Mouse (Mus musculus) MEL (cell line): ENCODE results near the gene Olfr1413. TPM values are rescaled to one million over a fixed set of nuclear protein-coding genes. Genes with fewer than 3 reads are reported as not detected.

Experiments used
- DNase-seq: peaks from one replicate; pipeline ENCODE4 v3.0.0; 2011; ENCODE audit warnings: low read depth, low spot score
- H3K27ac ChIP-seq: 2 replicates; pipeline ENCODE4 v1.5.1; 2012; ENCODE audit warnings: low read depth, mild to moderate bottlenecking, control low read depth, low read length, moderate library complexity; ENCODE audit not compliant: control insufficient read depth
- H3K27me3 ChIP-seq, 2 experiments: fragments of 150-350 bp in 1 of 2; sonication (generic) in 1 of 2; 2 replicates each; pipeline ENCODE4 v1.6.1; 2012; ENCODE audit warnings: low read length in 2 of 2, mild to moderate bottlenecking in 2 of 2, improper control_type of control experiment in 1 of 2, moderate library complexity in 1 of 2; ENCODE audit not compliant: insufficient read depth in 2 of 2, control insufficient read depth in 1 of 2
- H3K36me3 ChIP-seq, 2 experiments: 2 replicates each; pipeline ENCODE4 v1.6.1; 2012 to 2014; ENCODE audit warnings: low read length in 2 of 2, improper control_type of control experiment in 1 of 2, inconsistent platforms in 1 of 2, mild to moderate bottlenecking in 1 of 2; ENCODE audit not compliant: insufficient read depth in 2 of 2, control insufficient read depth in 1 of 2
- H3K4me1 ChIP-seq, 2 experiments: fragments of 150-350 bp in 1 of 2; sonication (generic) in 1 of 2; 2 replicates each; pipeline ENCODE4 v1.6.1; 2012; ENCODE audit warnings: low read length in 2 of 2, improper control_type of control experiment in 1 of 2, mild to moderate bottlenecking in 1 of 2; ENCODE audit not compliant: insufficient read depth in 2 of 2, control insufficient read depth in 1 of 2
- H3K4me3 ChIP-seq, 2 experiments: fragments of 150-350 bp in 1 of 2; sonication (generic) in 1 of 2; 2 replicates each; pipeline ENCODE4 v1.5.1; 2012; ENCODE audit warnings: low read depth in 2 of 2, low read length in 2 of 2, mild to moderate bottlenecking in 2 of 2, moderate library complexity in 2 of 2, control low read depth in 1 of 2, improper control_type of control experiment in 1 of 2; ENCODE audit not compliant: control insufficient read depth in 1 of 2, insufficient read depth in 1 of 2
- H3K79me2 ChIP-seq: 2 replicates; pipeline ENCODE4 v1.6.1; 2012; ENCODE audit warnings: mild to moderate bottlenecking, low read length, moderate library complexity; ENCODE audit not compliant: control insufficient read depth, poor library complexity, insufficient read depth
- H3K9ac ChIP-seq: 2 replicates; pipeline ENCODE4 v1.6.1; 2012; ENCODE audit warnings: low read depth, mild to moderate bottlenecking, control low read depth, low read length, moderate library complexity; ENCODE audit not compliant: control insufficient read depth, poor library complexity, severe bottlenecking
- H3K9me3 ChIP-seq: fragments of 150-350 bp; sonication (generic); replicated peaks from 2 replicates; pipeline ENCODE4 v1.6.1; 2012; ENCODE audit warnings: mild to moderate bottlenecking, low read length, improper control_type of control experiment, moderate library complexity; ENCODE audit not compliant: insufficient read depth
- BHLHE40 ChIP-seq: IDR thresholded peaks from 2 replicates; pipeline ENCODE4 v1.6.1; 2012; ENCODE audit warnings: low read depth, mild to moderate bottlenecking, inconsistent platforms, low read length, improper control_type of control experiment, borderline replicate concordance
- CTCF ChIP-seq, 3 experiments: IDR thresholded peaks in 2 of 3; conservative IDR thresholded peaks in 1 of 3; 2 replicates each; pipeline ENCODE4 v1.5.1; 2011 to 2012; ENCODE audit warnings: low read length in 3 of 3, low read depth in 2 of 3, mild to moderate bottlenecking in 2 of 3, improper control_type of control experiment in 1 of 3, inconsistent platforms in 1 of 3, mixed read lengths in 1 of 3, moderate library complexity in 1 of 3; ENCODE audit not compliant: control insufficient read depth in 1 of 3, insufficient read depth in 1 of 3, poor library complexity in 1 of 3, severe bottlenecking in 1 of 3
- ELF1 ChIP-seq: IDR thresholded peaks from 2 replicates; pipeline ENCODE4 v1.6.1; 2014; ENCODE audit warnings: low read depth, mild to moderate bottlenecking, inconsistent platforms, low read length, improper control_type of control experiment, moderate library complexity
- EP300 ChIP-seq, 2 experiments: IDR thresholded peaks; 2 replicates each; pipeline ENCODE4 v1.6.1; 2011; ENCODE audit warnings: improper control_type of control experiment in 2 of 2, low read length in 2 of 2, low read depth in 1 of 2, mild to moderate bottlenecking in 1 of 2
- GABPA ChIP-seq: IDR thresholded peaks from 2 replicates; pipeline ENCODE4 v1.6.1; 2012; ENCODE audit warnings: low read depth, mild to moderate bottlenecking, inconsistent platforms, low read length, improper control_type of control experiment, moderate library complexity
- HCFC1 ChIP-seq: IDR thresholded peaks from 2 replicates; pipeline ENCODE4 v1.6.1; 2012; ENCODE audit warnings: low read depth, mild to moderate bottlenecking, inconsistent platforms, low read length, improper control_type of control experiment, moderate library complexity
- KAT2A ChIP-seq: conservative IDR thresholded peaks from 2 replicates; pipeline ENCODE4 v1.6.1; 2012; ENCODE audit warnings: low read depth, low read length, improper control_type of control experiment, inconsistent platforms
- MAFK ChIP-seq: IDR thresholded peaks from 2 replicates; pipeline ENCODE4 v1.6.1; 2011; ENCODE audit warnings: low read depth, mild to moderate bottlenecking, low read length, improper control_type of control experiment, borderline replicate concordance
- MAX ChIP-seq: IDR thresholded peaks from 2 replicates; pipeline ENCODE4 v1.6.1; 2011; ENCODE audit warnings: low read length, improper control_type of control experiment
- MAZ ChIP-seq: IDR thresholded peaks from 2 replicates; pipeline ENCODE4 v1.6.1; 2012; ENCODE audit warnings: low read depth, mild to moderate bottlenecking, inconsistent platforms, low read length, improper control_type of control experiment
- MYC ChIP-seq: IDR thresholded peaks from 2 replicates; pipeline ENCODE4 v1.6.1; 2011; ENCODE audit warnings: low read depth, mild to moderate bottlenecking, low read length, improper control_type of control experiment, moderate library complexity
- NELFE ChIP-seq: IDR thresholded peaks from 2 replicates; pipeline ENCODE4 v1.6.1; 2011; ENCODE audit warnings: low read depth, low read length, improper control_type of control experiment
- NRF1 ChIP-seq: IDR thresholded peaks from 2 replicates; pipeline ENCODE4 v1.6.1; 2014; ENCODE audit warnings: low read depth, mild to moderate bottlenecking, inconsistent platforms, low read length, improper control_type of control experiment, moderate library complexity; ENCODE audit not compliant: poor library complexity, insufficient read depth, severe bottlenecking
- POLR2A ChIP-seq, 2 experiments: IDR thresholded peaks; 2 replicates each; pipeline ENCODE4 v1.6.1; 2011 to 2012; ENCODE audit warnings: low read length in 2 of 2, mild to moderate bottlenecking in 2 of 2, control low read depth in 1 of 2, improper control_type of control experiment in 1 of 2, low read depth in 1 of 2, moderate library complexity in 1 of 2; ENCODE audit not compliant: control insufficient read depth in 1 of 2, insufficient read depth in 1 of 2, poor library complexity in 1 of 2
- POLR2AphosphoS5 ChIP-seq: IDR thresholded peaks from 2 replicates; pipeline ENCODE4 v1.6.1; 2012; ENCODE audit warnings: low read depth, borderline replicate concordance, mild to moderate bottlenecking, inconsistent platforms, low read length, moderate library complexity, mixed read lengths
- SIN3A ChIP-seq: IDR thresholded peaks from 2 replicates; pipeline ENCODE4 v1.6.1; 2012; ENCODE audit warnings: low read length, improper control_type of control experiment, inconsistent platforms
- TBP ChIP-seq: IDR thresholded peaks from 2 replicates; pipeline ENCODE4 v1.8.0; 2011; ENCODE audit warnings: low read depth, low read length, improper control_type of control experiment
- TCF12 ChIP-seq: IDR thresholded peaks from 2 replicates; pipeline ENCODE4 v1.6.1; 2014; ENCODE audit warnings: low read depth, mild to moderate bottlenecking, inconsistent platforms, low read length, improper control_type of control experiment, moderate library complexity
- USF1 ChIP-seq: IDR thresholded peaks from 2 replicates; pipeline ENCODE4 v1.6.1; 2014; ENCODE audit warnings: low read depth, mild to moderate bottlenecking, inconsistent platforms, low read length, improper control_type of control experiment, moderate library complexity
- USF2 ChIP-seq, 2 experiments: IDR thresholded peaks; 2 replicates each; pipeline ENCODE4 v1.6.1; 2011 to 2012; ENCODE audit warnings: improper control_type of control experiment in 2 of 2, low read length in 2 of 2, borderline replicate concordance in 1 of 2, inconsistent platforms in 1 of 2, low read depth in 1 of 2, mild to moderate bottlenecking in 1 of 2; ENCODE audit not compliant: insufficient read depth in 1 of 2
- ZC3H11A ChIP-seq: IDR thresholded peaks from 2 replicates; pipeline ENCODE4 v1.6.1; 2012; ENCODE audit warnings: low read depth, mild to moderate bottlenecking, inconsistent platforms, low read length, improper control_type of control experiment
- ZMIZ1 ChIP-seq: IDR thresholded peaks from 2 replicates; pipeline ENCODE4 v1.6.1; 2012; ENCODE audit warnings: low read depth, mild to moderate bottlenecking, inconsistent platforms, low read length, improper control_type of control experiment, moderate library complexity
- ZNF384 ChIP-seq: IDR thresholded peaks from 2 replicates; pipeline ENCODE4 v1.6.1; 2012; ENCODE audit warnings: low read depth, mild to moderate bottlenecking, inconsistent platforms, low read length, improper control_type of control experiment
- polyA plus RNA-seq, 2 experiments: library from polyadenylated mRNA; stranded (reverse) in 1 of 2; unstranded in 1 of 2; fragments of >175 nt in 1 of 2; fragments of >200 nt in 1 of 2; gene quantifications; 2 replicates each; pipeline versions ENCODE4 v1.2.1 to v1.2.4; 2012; ENCODE audit warnings: low replicate concordance in 2 of 2, low read depth in 1 of 2; ENCODE audit not compliant: insufficient read length in 2 of 2, insufficient read depth in 1 of 2, missing spikeins in 1 of 2
- total RNA-seq: library from RNA; depleted of rRNA; stranded (reverse); fragments of 300-350 nt; gene quantifications from 2 replicates; pipeline ENCODE4 v1.2.3, GENCODE M21; 2012

The Olfr1413 gene
- total and polyA plus RNA-seq, 3 experiments = not detected

GRCm38 (mm10) chr1:92523764-92524163 is 47.4 kb upstream of the Olfr1413 start:
- no peak for DNase-seq
- H3K36me3 ChIP-seq = no peaks in the 10 kb centered on the region
- no peaks in the 10 kb centered on the region for H3K79me2 ChIP-seq
- H3K9ac ChIP-seq = no peak overlapping the region
- no peaks in the 10 kb centered on the region for H3K27me3 ChIP-seq
- no peaks in the 10 kb centered on the region for H3K4me1 ChIP-seq
- H3K9me3 ChIP-seq = no peaks in the 10 kb centered on the region
- TF ChIP-seq USF1 = no peak
- no peak for TF ChIP-seq KAT2A
- no peak for TF ChIP-seq ELF1
- no peak for TF ChIP-seq BHLHE40
- no peak for TF ChIP-seq NRF1
- no peak for TF ChIP-seq TCF12
- no peak for TF ChIP-seq ZMIZ1
- TF ChIP-seq USF2 (IDR thresholded peaks at IDR 0.05; ENCODE audit: borderline replicate concordance in 1 of 2, insufficient read depth in 1 of 2, low read depth in 1 of 2, low read length in 2 of 2) = no peak
- TF ChIP-seq ZC3H11A = no peak
- TF ChIP-seq POLR2AphosphoS5 = no peak
- no peak for TF ChIP-seq HCFC1
- TF ChIP-seq SIN3A = no peak
- TF ChIP-seq NELFE = no peak
- TF ChIP-seq TBP = no peak
- TF ChIP-seq, all 39 proteins: peak for 0
- no peak overlapping the region for H3K27ac ChIP-seq
- no peak overlapping the region for H3K4me3 ChIP-seq

GRCm38 (mm10) chr1:92536972-92537371 is 34.1 kb upstream of the Olfr1413 start:
- H3K79me2 ChIP-seq = no peaks in the 10 kb centered on the region
- H3K4me3 ChIP-seq = no peak overlapping the region
- H3K27ac ChIP-seq = no peak overlapping the region
- no peaks in the 10 kb centered on the region for H3K9me3 ChIP-seq
- no peaks in the 10 kb centered on the region for H3K4me1 ChIP-seq
- TF ChIP-seq POLR2A (IDR thresholded peaks at IDR 0.05; ENCODE audit: control insufficient read depth in 1 of 2, insufficient read depth in 1 of 2, low read depth in 1 of 2, low read length in 2 of 2, poor library complexity in 1 of 2) = no peak
- TF ChIP-seq ELF1 = no peak
- TF ChIP-seq MAFK = no peak
- no peak for TF ChIP-seq CTCF (IDR thresholded peaks at IDR 0.05 in 2 of 3, conservative IDR thresholded peaks at IDR 0.05 in 1 of 3; ENCODE audit: control insufficient read depth in 1 of 3, insufficient read depth in 1 of 3, low read depth in 2 of 3, low read length in 3 of 3, poor library complexity in 1 of 3, severe bottlenecking in 1 of 3)
- TF ChIP-seq HCFC1 = no peak
- no peak for TF ChIP-seq MAZ
- TF ChIP-seq TBP = no peak
- TF ChIP-seq USF1 = no peak
- TF ChIP-seq MAX = no peak
- no peak for TF ChIP-seq EP300 (IDR thresholded peaks at IDR 0.05; ENCODE audit: low read depth in 1 of 2, low read length in 2 of 2)
- no peak for TF ChIP-seq MYC
- TF ChIP-seq GABPA = no peak
- no peak for TF ChIP-seq ZNF384
- H3K36me3 ChIP-seq = no peaks in the 10 kb centered on the region
- no peak overlapping the region for H3K9ac ChIP-seq
- peak; percentile 55 for DNase-seq
- H3K27me3 ChIP-seq = peaks cover 0 to under 1% of the 10 kb centered on the region in 2 experiments; a peak in 1 of 4 replicates
